Mouse (Mus musculus) kidney, embryonic 16.5 days (tissue): ENCODE measurements at regions not wholly inside any gene's neighbourhood (a gene's known extent, or its start where the extent isn't known, plus 50 kb on each side); places are given as distances from the start of the nearest gene placed in this dataset.

Experiments used
- ATAC-seq: fragments of 200-750 bp; cut with Nextera tagmentation; 2 replicates; pipeline ENCODE4 v1.8.0; 2017; ENCODE audit warnings: moderate TSS enrichment; ENCODE audit not compliant: low FRiP score, low TSS enrichment
- H3K27ac ChIP-seq: fragments of 300-500 bp; sonication (generic); 2 replicates; pipeline ENCODE4 v1.5.1; 2014; ENCODE audit warnings: low read length
- H3K27me3 ChIP-seq: fragments of 300-500 bp; sonication (generic); 2 replicates; pipeline ENCODE4 v1.6.1; 2014; ENCODE audit warnings: low read length, control low read depth, mixed read lengths; ENCODE audit not compliant: insufficient read depth
- H3K36me3 ChIP-seq: fragments of 300-500 bp; sonication (generic); 2 replicates; pipeline ENCODE4 v1.6.1; 2014; ENCODE audit warnings: low read length, control low read depth, mixed read lengths; ENCODE audit not compliant: insufficient read depth
- H3K4me1 ChIP-seq: fragments of 300-500 bp; sonication (generic); 2 replicates; pipeline ENCODE4 v1.6.1; 2014; ENCODE audit warnings: low read length, control low read depth, mixed read lengths; ENCODE audit not compliant: insufficient read depth
- H3K4me2 ChIP-seq: fragments of 300-500 bp; sonication (generic); replicated peaks from 2 replicates; pipeline ENCODE4 v1.6.1; 2014; ENCODE audit warnings: low read depth, low read length
- H3K4me3 ChIP-seq: fragments of 300-500 bp; sonication (generic); 2 replicates; pipeline ENCODE4 v1.5.1; 2014; ENCODE audit warnings: mild to moderate bottlenecking, low read length
- H3K9ac ChIP-seq: fragments of 300-500 bp; sonication (generic); replicated peaks from 2 replicates; pipeline ENCODE4 v1.6.1; 2014; ENCODE audit warnings: low read length
- H3K9me3 ChIP-seq: fragments of 300-500 bp; sonication (generic); 2 replicates; pipeline ENCODE4 v1.6.1; 2016; ENCODE audit warnings: low read length, control low read depth
- WGBS: fragments of 180-500 bp; shearing (Covaris S2); extraction: QIAGEN DNeasy Blood & Tissue Kit; methylation state at CpG from one replicate; pipeline ENCODE4 v1.1.7; 2014; 5-methylcytosine and 5-hydroxymethylcytosine counted together

DNA sequence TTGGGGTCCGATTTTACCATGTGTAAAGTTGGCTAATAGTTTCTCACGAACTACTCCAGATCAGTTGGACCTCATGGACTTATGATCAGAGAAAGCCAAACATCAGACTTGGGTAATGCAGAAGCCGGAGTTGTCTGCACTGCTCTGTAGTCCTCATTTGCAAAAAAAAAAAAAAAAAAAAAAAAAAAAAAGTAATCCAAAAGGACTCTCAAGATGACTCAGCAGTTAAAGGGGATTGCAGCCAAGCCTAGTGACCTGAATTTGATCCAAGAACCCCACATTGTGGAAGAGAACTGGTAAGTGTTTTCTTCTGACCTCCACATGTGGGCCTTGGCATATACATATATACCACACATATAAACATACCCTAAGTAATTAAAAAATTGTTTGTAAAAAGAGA, 164.6 kb upstream of the Bmp2 start:
- Histone ChIP-seq H3K9ac (no peak overlapping the region), H3K9me3 (no peaks in the 10 kb centered on the region), H3K27ac (no peak overlapping the region), H3K27me3 (no peaks in the 10 kb centered on the region), H3K4me3 (no peak overlapping the region), H3K4me1 (no peaks in the 10 kb centered on the region), H3K36me3 (no peaks in the 10 kb centered on the region), H3K4me2 (no peak overlapping the region)
- ATAC-seq = no peak
- 93% methylated on average over 3 of the region's 3 CpGs for WGBS

DNA sequence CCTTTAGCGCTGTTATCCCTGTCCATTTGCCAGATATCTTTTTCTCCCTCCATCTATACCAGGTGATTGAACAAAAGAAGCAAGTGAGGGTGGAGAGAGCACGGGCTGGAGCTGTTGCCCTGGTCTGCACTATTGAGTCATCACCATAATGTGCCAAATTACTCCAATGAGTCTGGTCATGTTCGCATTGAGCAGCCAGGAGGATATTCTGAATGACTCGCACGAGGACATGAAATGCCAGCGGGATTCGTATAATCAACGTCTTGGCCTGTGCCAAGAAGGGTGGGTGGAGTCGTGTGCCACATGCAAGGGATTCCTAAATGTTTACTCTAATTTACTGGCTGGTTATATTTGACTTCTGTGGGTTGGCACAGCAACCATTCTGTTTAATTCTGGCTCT, 159.7 kb upstream of the Bmp2 start:
- Histone ChIP-seq H3K27ac (no peak overlapping the region), H3K4me2 (no peak overlapping the region), H3K9me3 (no peaks in the 10 kb centered on the region), H3K4me1 (no peaks in the 10 kb centered on the region), H3K4me3 (no peak overlapping the region), H3K9ac (no peak overlapping the region), H3K36me3 (no peaks in the 10 kb centered on the region), H3K27me3 (no peaks in the 10 kb centered on the region)
- WGBS = 86% methylated on average over 9 of the region's 9 CpGs
- no peak for ATAC-seq

DNA sequence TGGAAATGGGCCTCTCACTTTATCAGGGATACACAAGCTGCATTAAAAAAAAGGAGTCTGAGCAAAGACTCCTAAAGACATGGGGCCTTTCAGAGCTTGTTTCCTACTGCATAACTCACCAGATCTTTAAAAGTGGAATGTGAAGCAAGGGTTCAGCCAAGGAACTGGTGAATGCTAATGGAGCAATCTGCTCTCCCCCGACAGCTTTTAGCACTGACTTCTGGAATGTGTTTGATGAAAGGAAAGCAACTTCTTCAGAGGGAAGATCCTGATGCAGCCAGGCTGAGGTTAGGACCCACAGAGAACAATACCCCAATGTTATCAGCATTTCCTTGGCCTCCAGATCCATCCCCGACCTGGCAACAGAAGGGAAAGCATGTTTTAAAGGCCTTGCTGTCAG, 154.4 kb upstream of the Bmp2 start:
- Histone ChIP-seq H3K9ac (no peak overlapping the region), H3K27me3 (no peaks in the 10 kb centered on the region), H3K36me3 (no peaks in the 10 kb centered on the region), H3K9me3 (no peaks in the 10 kb centered on the region), H3K4me1 (no peaks in the 10 kb centered on the region), H3K4me3 (no peak overlapping the region), H3K27ac (no peak overlapping the region), H3K4me2 (no peak overlapping the region)
- 8% methylated on average over 2 of the region's 2 CpGs for WGBS
- ATAC-seq = no peak

DNA sequence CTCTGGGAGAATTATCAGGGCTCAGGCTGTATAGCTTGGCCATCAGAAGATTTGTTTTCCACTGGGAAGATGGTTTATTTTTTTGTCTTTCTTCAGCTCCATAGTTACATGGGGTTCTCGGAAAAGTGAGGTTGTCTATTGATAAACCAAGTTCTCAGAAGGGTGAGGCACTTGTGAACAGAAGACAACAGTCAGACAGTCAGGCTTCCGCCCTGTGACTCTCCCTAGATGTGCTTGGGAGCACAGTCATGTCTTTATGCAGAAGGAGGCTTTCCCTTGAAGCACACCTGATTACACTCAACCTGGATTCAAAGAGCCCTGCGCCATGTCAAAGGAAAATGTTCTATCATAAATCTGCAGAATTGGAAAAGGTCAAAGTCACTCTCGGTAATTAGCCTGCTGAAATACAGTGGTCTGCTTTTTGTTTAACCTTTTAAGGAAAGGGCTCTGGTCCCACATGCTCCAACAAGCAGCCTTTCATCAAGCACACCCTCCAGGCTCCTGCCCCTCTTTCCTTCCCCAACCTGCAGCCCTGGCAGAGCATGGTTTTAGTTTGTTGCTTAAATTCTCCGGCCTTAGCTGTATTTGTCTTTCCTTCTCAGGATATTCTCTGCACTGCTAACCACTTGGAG, 152.8 kb upstream of the Bmp2 start:
- no peaks in the 10 kb centered on the region for H3K36me3 ChIP-seq
- H3K4me3 ChIP-seq = no peak overlapping the region
- ATAC-seq = no peak
- WGBS = 57% methylated on average over 5 of the region's 5 CpGs
- no peaks in the 10 kb centered on the region for H3K4me1 ChIP-seq
- no peak overlapping the region for H3K9ac ChIP-seq
- H3K4me2 ChIP-seq = no peak overlapping the region
- H3K27me3 ChIP-seq = no peaks in the 10 kb centered on the region
- no peak overlapping the region for H3K27ac ChIP-seq
- H3K9me3 ChIP-seq = no peaks in the 10 kb centered on the region

DNA sequence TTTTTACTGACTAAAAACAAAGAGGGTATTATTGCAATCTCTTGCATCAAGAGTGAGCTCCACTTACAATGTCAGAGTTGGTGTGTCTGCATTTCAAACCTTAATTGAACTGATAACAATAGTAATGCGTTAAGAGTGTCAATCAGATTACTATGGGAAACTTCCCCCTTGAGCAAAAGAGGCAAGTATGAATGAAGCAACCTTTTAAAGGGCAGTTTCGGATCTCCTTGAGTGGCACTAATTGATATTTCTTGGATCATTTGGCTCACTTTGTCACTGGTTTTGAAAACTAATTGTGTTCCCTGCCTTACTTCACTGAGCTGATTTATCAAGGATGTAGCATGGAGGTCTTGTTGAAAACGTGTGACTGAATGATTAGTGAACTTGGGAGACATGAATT, 151.0 kb upstream of the Bmp2 start:
- H3K27me3 ChIP-seq = no peaks in the 10 kb centered on the region
- H3K4me2 ChIP-seq = no peak overlapping the region
- no peaks in the 10 kb centered on the region for H3K9me3 ChIP-seq
- no peak overlapping the region for H3K4me3 ChIP-seq
- ATAC-seq = no peak
- 61% methylated on average over 3 of the region's 3 CpGs for WGBS
- H3K9ac ChIP-seq = no peak overlapping the region
- no peak overlapping the region for H3K27ac ChIP-seq
- no peaks in the 10 kb centered on the region for H3K4me1 ChIP-seq
- no peaks in the 10 kb centered on the region for H3K36me3 ChIP-seq

DNA sequence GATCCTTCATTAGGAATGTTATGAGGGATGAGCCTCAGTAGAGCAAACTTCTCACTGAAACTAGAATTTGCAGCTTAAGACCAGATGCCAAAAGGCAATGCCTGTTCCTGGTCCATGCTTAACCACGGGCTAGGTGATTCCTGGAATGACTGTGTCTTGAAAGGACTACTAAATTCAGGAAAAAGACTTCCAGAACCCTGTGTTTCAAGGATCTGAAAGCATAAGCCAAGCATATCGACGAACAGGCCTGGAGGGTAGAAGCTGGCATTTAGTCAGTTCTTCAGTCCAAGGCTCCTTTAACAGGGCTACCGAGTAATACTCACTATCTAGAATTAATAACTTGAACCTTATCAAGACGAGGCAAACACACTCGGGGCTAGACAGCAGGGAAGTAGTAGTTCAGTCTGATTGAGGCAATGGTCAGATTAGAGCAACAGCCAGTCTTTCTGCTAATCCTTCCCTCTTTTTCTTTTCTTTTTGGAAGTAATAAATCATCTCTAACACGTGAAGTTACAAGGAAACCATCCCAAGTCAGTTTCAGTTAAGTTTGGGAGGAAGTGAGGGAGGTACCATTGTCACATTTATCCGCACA, 134.9 kb upstream of the Bmp2 start:
- WGBS = 70% methylated on average over 8 of the region's 8 CpGs
- no peak overlapping the region for H3K9ac ChIP-seq
- H3K27me3 ChIP-seq = no peaks in the 10 kb centered on the region
- no peaks in the 10 kb centered on the region for H3K36me3 ChIP-seq
- no peak for ATAC-seq
- no peaks in the 10 kb centered on the region for H3K4me1 ChIP-seq
- no peaks in the 10 kb centered on the region for H3K9me3 ChIP-seq
- H3K27ac ChIP-seq = no peak overlapping the region
- no peak overlapping the region for H3K4me2 ChIP-seq
- no peak overlapping the region for H3K4me3 ChIP-seq

DNA sequence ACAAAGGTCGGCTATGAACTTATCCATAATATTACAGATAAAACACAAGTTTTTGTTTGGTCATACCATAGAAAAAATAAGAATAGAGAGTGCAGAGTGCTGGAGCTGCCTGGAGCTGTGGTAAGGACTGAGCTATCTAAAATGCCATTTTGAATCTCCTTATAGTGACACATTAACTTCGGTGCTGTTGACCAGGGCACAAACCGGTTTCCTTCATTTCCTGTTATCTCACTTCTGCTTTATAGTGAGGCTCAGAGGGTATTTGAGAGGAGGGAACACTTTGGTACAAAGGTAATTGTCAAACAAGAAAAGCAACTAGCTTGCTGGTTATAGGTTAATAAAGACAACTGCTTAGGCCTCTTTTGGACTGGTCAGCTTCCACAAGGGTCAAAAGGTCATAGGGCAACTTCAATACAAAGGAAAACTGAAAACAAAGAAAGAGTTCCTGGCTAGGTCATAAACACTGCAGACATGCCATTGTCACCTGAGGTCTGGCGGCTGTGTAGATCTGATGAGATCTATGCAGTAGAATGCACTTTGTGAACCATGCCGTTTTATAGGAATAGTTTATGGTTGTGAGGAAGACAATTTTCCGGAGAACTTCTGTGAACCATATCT, 132.2 kb upstream of the Bmp2 start:
- H3K27ac ChIP-seq = no peak overlapping the region
- WGBS = 66% methylated on average over 6 of the region's 6 CpGs
- ATAC-seq = peak; percentile 69; the same call in 1 of the 2 replicates

DNA sequence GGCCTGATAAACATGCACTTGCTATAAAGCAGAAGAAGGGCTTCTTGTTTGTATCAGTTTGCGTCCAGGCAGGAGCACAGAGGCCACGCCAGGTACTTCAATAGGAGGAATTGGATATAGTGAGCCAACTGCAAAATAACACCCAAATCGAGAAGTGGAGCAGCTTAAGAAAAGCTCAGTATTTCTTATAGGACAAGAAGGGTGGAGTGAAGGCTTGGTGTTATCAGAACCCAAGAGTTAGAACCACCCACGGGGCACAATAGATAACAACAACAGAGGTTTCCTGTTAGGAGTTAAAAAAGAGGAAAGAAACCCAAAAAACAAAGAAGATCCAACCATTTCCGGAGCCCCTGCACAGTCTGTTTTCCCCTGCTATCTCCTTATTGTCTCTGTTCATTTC, 126.4 kb upstream of the Bmp2 start:
- H3K27ac ChIP-seq = no peak overlapping the region
- 80% methylated on average over 5 of the region's 5 CpGs for WGBS
- ATAC-seq = no peak
- H3K4me2 ChIP-seq = no peak overlapping the region
- H3K27me3 ChIP-seq = no peaks in the 10 kb centered on the region
- no peaks in the 10 kb centered on the region for H3K4me1 ChIP-seq
- H3K4me3 ChIP-seq = no peak overlapping the region
- no peak overlapping the region for H3K9ac ChIP-seq
- no peaks in the 10 kb centered on the region for H3K9me3 ChIP-seq
- H3K36me3 ChIP-seq = no peaks in the 10 kb centered on the region

More for the DNA sequence above, 132.2 kb upstream of the Bmp2 start:
- Histone ChIP-seq H3K9ac (no peak overlapping the region), H3K36me3 (no peaks in the 10 kb centered on the region), H3K4me3 (no peak overlapping the region), H3K4me1 (no peaks in the 10 kb centered on the region), H3K9me3 (no peaks in the 10 kb centered on the region), H3K27me3 (no peaks in the 10 kb centered on the region), H3K4me2 (no peak overlapping the region)

DNA sequence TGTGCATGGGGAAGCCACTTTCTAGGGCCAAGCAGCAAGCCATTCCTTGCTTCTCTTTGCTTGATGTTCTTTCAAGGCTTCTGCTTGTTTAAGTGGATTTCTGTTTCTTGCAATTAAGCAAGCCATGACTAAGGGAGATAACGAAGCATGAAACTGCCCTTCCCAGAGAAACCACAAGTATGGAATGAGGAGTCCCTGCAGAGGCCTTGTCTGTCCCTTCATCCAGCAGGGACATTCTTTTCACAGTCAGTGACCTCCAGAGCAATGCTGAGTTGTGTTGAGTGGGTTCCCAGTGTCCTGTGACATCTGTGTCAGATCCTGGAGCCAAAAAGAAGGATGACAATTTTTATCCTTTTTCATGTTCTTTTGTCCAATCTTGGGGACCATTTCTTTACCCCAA, 124.9 kb upstream of the Bmp2 start:
- Histone ChIP-seq H3K9ac (no peak overlapping the region), H3K4me2 (no peak overlapping the region), H3K4me3 (no peak overlapping the region), H3K4me1 (no peaks in the 10 kb centered on the region), H3K36me3 (no peaks in the 10 kb centered on the region), H3K27me3 (no peaks in the 10 kb centered on the region), H3K9me3 (no peaks in the 10 kb centered on the region), H3K27ac (no peak overlapping the region)
- WGBS = 73% methylated on average over 1 of the region's 1 CpGs
- ATAC-seq = no peak

DNA sequence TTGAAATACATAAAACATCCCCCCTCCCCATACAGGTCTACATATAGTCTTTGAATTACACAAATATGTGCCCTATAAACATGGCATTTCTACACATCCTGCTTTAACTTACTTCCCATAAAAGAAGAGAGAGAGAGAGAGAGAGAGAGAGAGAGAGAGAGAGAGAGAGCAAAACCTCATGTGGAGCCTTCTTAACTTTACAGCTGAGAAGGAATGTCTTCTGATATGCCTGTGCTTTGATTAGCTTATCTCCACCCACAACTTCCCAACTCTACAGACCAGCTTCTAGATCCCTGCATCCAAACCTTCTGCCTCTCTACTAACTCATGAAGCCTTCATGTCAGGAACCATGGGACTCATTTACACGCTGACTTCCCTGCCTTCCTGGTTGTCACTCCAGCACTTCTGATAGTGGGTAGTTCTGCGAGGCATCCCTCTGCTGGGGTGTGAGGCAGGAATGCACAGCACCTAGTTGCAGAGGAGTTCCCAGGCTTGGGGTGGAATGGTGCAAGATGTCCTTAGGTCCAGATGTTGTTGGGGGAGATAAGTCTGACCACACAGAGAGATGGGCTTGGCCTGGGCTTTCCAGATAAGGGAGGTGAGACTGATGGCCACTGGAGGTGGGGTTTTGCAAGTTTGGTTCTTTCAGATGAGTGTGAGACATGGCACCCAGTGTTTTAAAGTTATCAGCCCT, 122.4 kb upstream of the Bmp2 start:
- Histone ChIP-seq H3K4me1 (no peaks in the 10 kb centered on the region), H3K36me3 (no peaks in the 10 kb centered on the region), H3K27ac (no peak overlapping the region), H3K27me3 (no peaks in the 10 kb centered on the region), H3K9me3 (no peaks in the 10 kb centered on the region), H3K4me2 (no peak overlapping the region), H3K9ac (no peak overlapping the region), H3K4me3 (no peak overlapping the region)
- 76% methylated on average over 2 of the region's 2 CpGs for WGBS
- no peak for ATAC-seq
